Mouse (Mus musculus) spleen, adult 2 months (tissue): ENCODE data around the gene Plekhg5.

Source experiments
- CTCF ChIP-seq: fragments of 200-500 bp; IDR thresholded peaks from 2 replicates; pipeline ENCODE4 v1.5.1; 2011; ENCODE audit warnings: mild to moderate bottlenecking, inconsistent platforms; ENCODE audit not compliant: insufficient read depth, insufficient read length, insufficient replicate concordance; ENCODE audit errors: extremely low read depth
- POLR2A ChIP-seq: fragments of 200-500 bp; IDR thresholded peaks from 2 replicates; pipeline ENCODE4 v1.6.1; 2011; ENCODE audit warnings: low read depth, low read length, inconsistent platforms

GRCm38 (mm10) chr4:152133213-152133612 lies 60.9 kb downstream of the Plekhg5 start:
- no peak for TF ChIP-seq POLR2A
- TF ChIP-seq CTCF, result no peak
